Mouse (Mus musculus): Measurements from ENCODE around the gene Tulp4.

Tulp4 gene

GRCm38 (mm10) chr17:6106361-6107014 lies at the start of gene Tulp4:
Gene Tulp4 (plus strand): TSS chr17:6106437.
- CTCF ChIA-PET, result interaction anchor here (0.7 kb wide), 1 partner anchor 9 kb away, joined by 3 read pairs; no protein-coding TSS in a partner anchor

GRCm38 (mm10) chr17:6062793-6063192 lies 43.4 kb upstream of the Tulp4 start:
- CTCF ChIA-PET, result no interaction called here

GRCm38 (mm10) chr17:6063532-6063931 lies 42.7 kb upstream of the Tulp4 start:
- CTCF ChIA-PET, result interaction anchor here (0.7 kb wide), 1 partner anchor 19 kb away, joined by 3 read pairs; no protein-coding TSS in a partner anchor

DNA sequence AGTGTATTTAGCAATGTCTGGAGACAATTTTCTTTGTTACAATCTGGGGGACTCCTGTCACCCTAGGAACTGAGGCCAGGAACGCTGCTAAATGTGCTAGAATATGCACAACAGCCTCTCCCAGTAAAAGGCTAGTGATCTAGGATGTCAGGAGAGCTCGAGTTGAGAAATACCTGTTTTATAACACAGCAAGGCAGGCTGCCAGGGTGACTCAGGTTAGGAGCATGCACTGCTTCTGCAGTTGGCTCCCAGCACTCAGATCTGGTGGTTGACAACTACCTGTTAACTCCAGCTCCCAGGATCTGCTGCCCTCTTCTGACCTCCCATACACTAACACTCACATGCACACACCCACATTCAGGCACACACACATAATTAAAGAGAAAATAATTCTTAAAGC lies 40.2 kb upstream of the Tulp4 start:
- CTCF ChIA-PET, result no interaction called here

- CTCF ChIA-PET, result no interaction called here
Measured at GRCm38 (mm10) chr17:6067613-6068012, 38.6 kb upstream of the Tulp4 start.

GRCm38 (mm10) chr17:6069866-6070265 lies 36.4 kb upstream of the Tulp4 start:
- CTCF ChIA-PET, result no interaction called here

DNA sequence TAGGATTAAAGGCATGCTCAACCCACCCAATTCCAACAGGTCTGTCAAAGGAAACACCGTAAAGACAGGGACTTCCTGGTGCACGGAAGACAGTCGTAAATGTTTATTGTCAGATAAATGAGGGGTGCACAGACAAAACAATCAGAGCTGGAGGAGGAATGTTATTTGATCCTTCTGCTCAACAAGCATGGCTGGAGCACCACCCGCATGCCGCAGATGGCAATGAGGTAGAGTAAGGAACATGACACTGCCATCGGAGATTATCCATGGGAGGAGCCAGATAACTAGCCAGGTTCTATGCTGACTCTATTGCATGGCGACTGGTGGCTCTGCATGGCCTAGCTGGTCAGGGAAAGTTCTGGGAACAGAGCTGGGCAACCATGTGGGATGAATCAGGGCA lies 32.8 kb upstream of the Tulp4 start:
- CTCF ChIA-PET, result no interaction called here

- CTCF ChIA-PET, result interaction anchor here (0.6 kb wide), 2 partner anchors 73 to 353 kb away, joined by 3 to 4 read pairs; no protein-coding TSS in a partner anchor
Measured at GRCm38 (mm10) chr17:6079287-6080122, 26.7 kb upstream of the Tulp4 start, which contains the start of the genes Serac1 and Gtf2h5. Gene Serac1 (minus strand): TSS chr17:6079741. Gene Gtf2h5 (plus strand): TSS chr17:6079786.

DNA sequence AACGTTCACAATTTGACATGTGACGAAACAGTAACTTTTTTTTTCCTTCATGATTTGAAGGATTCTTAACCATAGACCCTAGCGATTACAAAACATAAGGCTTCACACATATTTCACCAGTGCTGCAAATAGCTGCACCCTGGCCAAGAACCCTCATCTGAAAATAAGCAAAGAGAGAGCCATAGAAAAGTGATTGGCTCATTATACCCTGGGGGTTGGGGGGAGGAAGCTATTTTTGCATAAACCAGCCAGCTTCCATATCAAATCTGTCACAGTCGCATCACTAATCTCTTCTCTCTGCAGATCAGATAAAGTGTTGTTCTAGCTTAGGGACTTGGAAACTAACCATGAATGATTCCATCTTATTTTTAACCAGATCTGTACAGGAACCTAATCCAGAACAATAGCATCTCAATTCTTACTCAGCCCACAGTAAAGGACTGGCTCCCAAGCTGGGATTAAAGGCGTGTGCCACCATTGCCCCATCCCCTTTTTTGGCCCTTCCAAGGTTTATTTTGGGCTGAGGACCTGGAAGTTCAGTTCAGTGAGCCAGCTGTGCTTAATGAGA lies 22.8 kb upstream of the Tulp4 start:
- CTCF ChIA-PET, result interaction anchor here (0.7 kb wide), 1 partner anchor 12 kb away, joined by 4 read pairs; no protein-coding TSS in a partner anchor

- CTCF ChIA-PET, result interaction anchor here (0.6 kb wide), 1 partner anchor 290 kb away, joined by 6 read pairs; no protein-coding TSS in a partner anchor
Measured at GRCm38 (mm10) chr17:6091604-6092003, 14.6 kb upstream of the Tulp4 start.

DNA sequence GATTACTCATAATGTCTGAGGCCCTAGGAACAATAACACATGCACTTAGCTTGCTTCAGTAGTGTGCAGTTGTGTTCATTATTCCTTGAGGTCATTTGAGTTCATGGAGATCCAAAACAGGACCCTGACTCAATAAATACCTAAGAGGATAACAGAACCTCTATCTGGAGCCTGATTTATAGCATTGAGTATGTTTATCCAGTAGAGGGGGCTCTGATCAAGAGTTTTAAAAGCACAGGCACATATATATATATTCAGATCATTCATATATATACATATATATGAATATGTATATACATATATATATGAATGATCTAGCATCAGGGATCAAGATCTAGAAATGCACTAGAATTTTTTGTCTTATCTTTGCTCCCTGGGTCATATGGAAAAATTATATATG lies 10.7 kb upstream of the Tulp4 start:
- CTCF ChIA-PET, result interaction anchor here (0.6 to 0.7 kb wide), 2 partner anchors 12 to 258 kb away, joined by 4 read pairs; no protein-coding TSS in a partner anchor

- CTCF ChIA-PET, result no interaction called here
Measured at GRCm38 (mm10) chr17:6097884-6098283, 8.4 kb upstream of the Tulp4 start.

GRCm38 (mm10) chr17:6102287-6102686 lies 4.0 kb upstream of the Tulp4 start:
- CTCF ChIA-PET, result no interaction called here

- CTCF ChIA-PET, result interaction anchor here (0.6 kb wide), 1 partner anchor 646 kb away, joined by 3 read pairs; no protein-coding TSS in a partner anchor
Measured at GRCm38 (mm10) chr17:6103566-6103965, 2.7 kb upstream of the Tulp4 start.

GRCm38 (mm10) chr17:6107015-6107601 lies 871 bp downstream of the Tulp4 start:
- CTCF ChIA-PET, result interaction anchor here (0.5 to 0.7 kb wide), 2 partner anchors 8 to 247 kb away, joined by 3 to 5 read pairs; no protein-coding TSS in a partner anchor

DNA sequence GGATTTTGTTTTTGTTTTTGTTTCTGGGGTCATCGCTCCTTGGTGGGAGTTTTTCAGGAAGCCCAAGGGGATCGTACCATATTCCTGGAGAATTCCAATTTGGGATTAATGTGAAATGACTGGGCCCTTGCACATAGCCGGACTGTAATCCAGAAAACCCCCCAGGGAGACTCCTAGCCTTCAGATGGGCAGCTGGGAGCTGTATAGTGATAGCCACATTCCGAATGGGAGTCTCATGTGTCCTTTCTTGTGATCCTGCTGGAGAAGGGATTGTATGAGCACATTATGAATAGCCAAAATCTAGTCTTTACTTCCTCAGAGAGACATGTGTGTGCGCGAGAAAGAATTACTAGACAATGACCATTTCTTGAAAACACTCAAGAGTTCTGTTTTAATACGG lies 1.9 kb downstream of the Tulp4 start:
- CTCF ChIA-PET, result interaction anchor here (0.6 kb wide), 1 partner anchor 493 kb away, joined by 3 read pairs; the partner anchor contains the start of gene Dynlt1c

DNA sequence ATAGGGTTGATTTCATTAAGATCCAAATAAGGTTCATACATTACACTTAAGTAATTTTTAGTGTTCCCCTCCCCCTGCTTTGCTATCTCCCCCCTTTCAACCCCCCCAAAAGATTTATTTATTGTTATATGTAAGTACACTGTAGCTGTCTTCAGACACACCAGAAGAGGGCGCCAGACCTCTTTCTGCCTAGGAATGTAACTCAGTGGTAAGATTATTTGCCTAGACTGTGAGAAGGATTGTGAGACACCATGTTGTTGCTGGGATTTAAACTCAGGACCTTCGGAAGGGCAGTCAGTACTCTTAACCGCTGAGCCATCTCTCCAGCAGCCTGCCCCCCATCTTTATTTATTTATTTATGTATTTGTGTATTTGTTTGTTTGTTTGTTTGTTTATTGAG lies 4.7 kb downstream of the Tulp4 start:
- CTCF ChIA-PET, result no interaction called here

DNA sequence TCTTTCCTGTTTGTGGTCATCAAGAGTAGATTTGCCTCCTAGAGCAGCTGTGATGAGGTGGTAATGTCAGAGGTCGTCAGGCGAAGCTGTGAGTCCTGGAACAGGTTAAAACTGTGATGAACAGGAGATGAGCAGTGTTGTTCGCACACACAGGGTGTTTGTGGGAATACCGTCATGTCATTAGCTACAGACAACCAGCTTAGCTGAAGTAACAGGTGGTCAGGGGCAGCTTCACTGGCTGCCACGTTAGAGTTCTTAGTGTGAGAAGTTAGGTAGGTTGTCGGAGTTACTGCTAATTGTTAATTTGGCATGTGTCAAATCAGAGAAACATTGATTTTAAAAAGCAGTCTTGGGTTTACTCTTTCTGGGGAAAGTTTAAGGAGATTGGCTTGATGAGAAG lies 7.4 kb downstream of the Tulp4 start:
- CTCF ChIA-PET, result no interaction called here

DNA sequence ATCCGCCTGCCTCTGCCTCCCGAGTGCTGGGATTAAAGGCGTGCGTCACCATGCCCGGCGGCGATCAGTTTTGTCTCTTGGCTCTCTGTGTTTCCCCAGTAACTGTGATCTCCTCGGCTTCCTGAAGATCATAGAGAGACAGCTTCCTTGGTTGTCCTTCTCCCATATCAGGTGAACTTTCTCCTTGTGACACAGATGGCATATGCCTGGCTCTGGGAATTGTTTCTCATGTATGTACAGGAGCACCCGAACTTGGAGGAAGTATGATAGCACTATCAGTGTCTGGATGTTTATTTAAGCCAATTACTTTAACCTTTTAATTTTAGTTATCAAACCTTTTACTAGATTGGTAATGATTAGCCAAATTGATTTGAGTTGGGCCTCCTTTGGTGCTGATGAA lies 8.8 kb downstream of the Tulp4 start:
- CTCF ChIA-PET, result no interaction called here

GRCm38 (mm10) chr17:6117148-6117725 lies 11.0 kb downstream of the Tulp4 start:
- CTCF ChIA-PET, result no interaction called here

DNA sequence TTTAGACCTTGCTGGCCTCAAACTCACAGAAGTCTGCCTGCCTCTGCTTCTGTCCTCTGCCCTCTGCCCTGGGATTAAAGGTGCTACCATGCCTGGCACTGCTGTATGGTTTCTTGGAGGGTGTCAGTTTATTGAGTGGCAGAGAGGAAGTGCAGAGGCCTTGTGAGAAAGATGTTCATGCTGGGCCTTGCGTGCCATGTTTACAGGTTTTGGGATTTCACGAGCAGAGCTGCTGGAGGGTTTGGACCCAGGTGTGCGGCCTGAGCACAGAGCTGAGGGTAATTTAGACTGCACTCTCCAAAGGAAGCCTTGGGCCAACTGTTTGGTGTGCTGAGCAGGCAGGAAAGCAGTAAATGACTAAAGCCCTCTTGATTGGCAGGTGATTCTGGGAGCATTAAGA lies 11.7 kb downstream of the Tulp4 start:
- CTCF ChIA-PET, result no interaction called here

Measured in spleen, embryonic (tissue).